Mouse (Mus musculus) liver, embryonic 14.5 days (tissue): Measurements from ENCODE around the gene Capzb. TPM values are rescaled to one million over a fixed set of nuclear protein-coding genes. Genes with fewer than 3 reads are reported as not detected.
A peak's percentile ranks its signal among the peaks of the same experiment; 100 is the strongest.

Source experiments
- ATAC-seq: fragments of 200-750 bp; cut with Nextera tagmentation; 2 replicates; pipeline ENCODE4 v1.8.0; 2017; ENCODE audit warnings: moderate number of reproducible peaks, mild to moderate bottlenecking, moderate library complexity; ENCODE audit not compliant: insufficient read depth
- DNase-seq, 3 experiments: peaks; one replicate each; pipeline ENCODE4 v3.0.0-alpha.2; 2012 to 2013; ENCODE audit warnings: low read depth in 3 of 3, low spot score in 3 of 3
- H3K27ac ChIP-seq: fragments of 300-500 bp; sonication (generic); 2 replicates; pipeline ENCODE4 v1.5.1; 2014; ENCODE audit warnings: moderate library complexity, mild to moderate bottlenecking, control low read depth, inconsistent platforms
- H3K27me3 ChIP-seq: fragments of 300-500 bp; sonication (generic); 2 replicates; pipeline ENCODE4 v1.6.1; 2014; ENCODE audit warnings: mild to moderate bottlenecking, low read length, moderate library complexity; ENCODE audit not compliant: control insufficient read depth, insufficient read depth
- H3K36me3 ChIP-seq: fragments of 300-500 bp; sonication (generic); replicated peaks from 2 replicates; pipeline ENCODE4 v1.6.1; 2014; ENCODE audit warnings: low read depth; ENCODE audit not compliant: control insufficient read depth, insufficient read depth
- H3K4me1 ChIP-seq, 2 experiments: fragments of 200-500 bp in 1 of 2; fragments of 300-500 bp in 1 of 2; sonication (generic) in 1 of 2; replicated peaks; 2 replicates each; pipeline ENCODE4 v1.6.1; 2012 to 2014; ENCODE audit warnings: antibody characterized with exemption in 1 of 2, inconsistent platforms in 1 of 2, low read length in 1 of 2; ENCODE audit not compliant: control insufficient read depth in 2 of 2, insufficient read depth in 2 of 2
- H3K4me2 ChIP-seq: fragments of 300-500 bp; sonication (generic); 2 replicates; pipeline ENCODE4 v1.6.1; 2014; ENCODE audit warnings: low read depth, mild to moderate bottlenecking, control low read depth, moderate library complexity
- H3K4me3 ChIP-seq, 2 experiments: fragments of 200-500 bp in 1 of 2; fragments of 300-500 bp in 1 of 2; sonication (generic) in 1 of 2; 2 replicates each; pipeline ENCODE4 v1.5.1; 2012 to 2014; ENCODE audit warnings: low read depth in 2 of 2, low read length in 2 of 2, mild to moderate bottlenecking in 2 of 2, control low read depth in 1 of 2, inconsistent platforms in 1 of 2, moderate library complexity in 1 of 2; ENCODE audit not compliant: insufficient read depth in 1 of 2
- H3K9ac ChIP-seq: fragments of 300-500 bp; sonication (generic); replicated peaks from 2 replicates; pipeline ENCODE4 v1.6.1; 2014; ENCODE audit warnings: mild to moderate bottlenecking, control low read depth, moderate library complexity
- H3K9me3 ChIP-seq: fragments of 300-500 bp; sonication (generic); 2 replicates; pipeline ENCODE4 v1.6.1; 2016; ENCODE audit warnings: low read length, mixed read lengths; ENCODE audit not compliant: control insufficient read depth
- CTCF ChIP-seq: IDR thresholded peaks from 2 replicates; pipeline ENCODE4 v1.5.1; 2016; ENCODE audit warnings: antibody characterized with exemption, low read depth, control low read depth
- EP300 ChIP-seq: IDR thresholded peaks from 2 replicates; pipeline ENCODE4 v1.6.1; 2016; ENCODE audit warnings: antibody characterized with exemption, low read depth
- WGBS: fragments of 180-500 bp; shearing (Covaris S2); extraction: QIAGEN DNeasy Blood & Tissue Kit; methylation state at CpG from one replicate; pipeline ENCODE4 v1.1.7; 2014; ENCODE audit not compliant: insufficient replicate concordance; 5-methylcytosine and 5-hydroxymethylcytosine counted together
- polyA plus RNA-seq, 2 experiments: library from polyadenylated mRNA; depleted of rRNA in 1 of 2; stranded (reverse) in 1 of 2; unstranded in 1 of 2; fragments of >200 nt; fragmentation: Nextera tagmentation in 1 of 2; extraction: Ambion mirVana in 1 of 2; gene quantifications; 2 replicates each; pipeline versions ENCODE4 v1.2.1 to v1.2.3; 2012 to 2014

The Capzb gene
- polyA plus RNA-seq, 2 experiments: 63.0 to 110 TPM

- ATAC-seq: peak; percentile 76
- peak overlapping the region; percentile 69 to 81 for H3K4me3 ChIP-seq
- WGBS: 8% methylated on average over 19 of the region's 19 CpGs
Measured at GRCm38 (mm10) chr4:139191605-139192498, 847 bp upstream of the Capzb start.

GRCm38 (mm10) chr4:139193176-139194093, 736 bp downstream of the Capzb start:
- 3% methylated on average over 33 of the region's 35 CpGs for WGBS
- H3K36me3 ChIP-seq: no peaks in the 10 kb centered on the region
- peaks cover 27 to 50% of the 10 kb centered on the region in 2 experiments for H3K4me1 ChIP-seq
- H3K9ac ChIP-seq: peak overlapping the region; percentile 80
- TF ChIP-seq EP300 (no peak), CTCF (no peak)
- no peak for DNase-seq
- H3K4me2 ChIP-seq: peak overlapping the region; percentile 77
- H3K9me3 ChIP-seq: no peaks in the 10 kb centered on the region
- no peaks in the 10 kb centered on the region for H3K27me3 ChIP-seq
- H3K4me3 ChIP-seq: peak overlapping the region; percentile 73 to 81
- peak; percentile 47 for ATAC-seq
- H3K27ac ChIP-seq: peak overlapping the region; percentile 31; the same call in 1 of the 2 replicates

More at GRCm38 (mm10) chr4:139191605-139192498, 847 bp upstream of the Capzb start:
- H3K27me3 ChIP-seq: no peaks in the 10 kb centered on the region
- peak overlapping the region; percentile 77 for H3K4me2 ChIP-seq
- DNase-seq: no peak
- no peak for TF ChIP-seq EP300
- TF ChIP-seq CTCF: no peak
- peaks cover 14 to 35% of the 10 kb centered on the region in 2 experiments for H3K4me1 ChIP-seq
- H3K9me3 ChIP-seq: no peaks in the 10 kb centered on the region
- H3K9ac ChIP-seq: peak overlapping the region; percentile 65
- H3K36me3 ChIP-seq: no peaks in the 10 kb centered on the region
- H3K27ac ChIP-seq: peak overlapping the region; percentile 41

GRCm38 (mm10) chr4:139195101-139195500, 2.4 kb downstream of the Capzb start:
- Histone ChIP-seq H3K9ac (no peak overlapping the region), H3K4me2 (peak overlapping the region; percentile 77; the same call in 1 of the 2 replicates), H3K36me3 (no peaks in the 10 kb centered on the region), H3K27ac (no peak overlapping the region), H3K4me3 (no peak overlapping the region), H3K9me3 (no peaks in the 10 kb centered on the region), H3K27me3 (no peaks in the 10 kb centered on the region), H3K4me1 (peaks cover 27 to 66% of the 10 kb centered on the region in 2 experiments)
- TF ChIP-seq CTCF (no peak), EP300 (no peak)
- no peak for ATAC-seq
- 61% methylated on average over 5 of the region's 5 CpGs for WGBS
- DNase-seq: no peak

- Histone ChIP-seq H3K9me3 (no peaks in the 10 kb centered on the region), H3K27ac (no peak overlapping the region), H3K4me3 (no peak overlapping the region), H3K27me3 (no peaks in the 10 kb centered on the region), H3K36me3 (no peaks in the 10 kb centered on the region), H3K4me1 (peaks cover 27 to 77% of the 10 kb centered on the region in 2 experiments), H3K9ac (no peak overlapping the region), H3K4me2 (peak overlapping the region; percentile 0; the same call in 1 of the 2 replicates)
- DNase-seq: no peak
- 20% methylated on average over 6 of the region's 6 CpGs for WGBS
- no peak for ATAC-seq
- no peak for TF ChIP-seq EP300
- TF ChIP-seq CTCF: no peak
Measured at GRCm38 (mm10) chr4:139196464-139196863, 3.8 kb downstream of the Capzb start.
